Mouse (Mus musculus) monocyte, adult 5-6 weeks (primary cell): Measurements from ENCODE around the gene Ackr2. TPM values are rescaled to one million over a fixed set of nuclear protein-coding genes. Genes with fewer than 3 reads are reported as not detected.

ENCODE experiments used
- ATAC-seq: fragments of 153-309, 156-312 bp; replicated peaks from 2 replicates; pipeline ENCODE4 v1.8.0; 2017; ENCODE audit warnings: mild to moderate bottlenecking; ENCODE audit not compliant: low TSS enrichment, insufficient number of reproducible peaks, severe bottlenecking, poor library complexity, low FRiP score
- total RNA-seq: library from RNA; stranded (forward); fragments of 200-1000, 200-491, 200-594 nt; gene quantifications from 3 replicates; pipeline ENCODE4 v1.2.3, GENCODE M21; 2017

The Ackr2 gene
- total RNA-seq, 1 experiment from 2014 or later, result 0.29 TPM

DNA sequence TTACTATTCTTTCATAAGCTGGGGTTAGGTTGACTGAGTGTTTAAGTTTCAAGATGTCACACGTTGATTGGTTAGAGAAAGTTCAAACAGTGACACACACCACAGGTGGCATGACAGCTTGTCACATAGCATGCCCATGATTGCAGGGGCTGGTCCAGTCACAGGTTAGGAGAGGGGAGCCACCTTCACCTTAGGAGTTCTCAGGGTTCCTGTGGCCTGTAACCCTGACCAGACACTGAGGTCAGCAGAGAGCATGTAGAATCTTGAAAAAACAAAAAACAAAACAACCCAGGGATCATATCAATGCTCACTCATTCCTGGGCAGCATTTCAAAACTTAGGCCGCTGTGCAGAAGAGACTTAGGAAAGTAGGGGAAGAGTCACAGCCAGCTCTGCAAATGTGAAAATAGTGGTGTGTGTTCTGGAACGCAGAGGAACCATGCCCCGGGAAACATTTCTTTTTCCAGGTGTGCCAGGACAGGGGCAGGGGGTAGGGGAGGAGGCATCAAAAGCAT lies 8.2 kb upstream of the Ackr2 start:
- no peak for ATAC-seq

GRCm38 (mm10) chr9:121890441-121890941 lies 7.7 kb upstream of the Ackr2 start:
- ATAC-seq, result no peak

- ATAC-seq, result no peak
Measured at GRCm38 (mm10) chr9:121891301-121891700, 6.9 kb upstream of the Ackr2 start.

DNA sequence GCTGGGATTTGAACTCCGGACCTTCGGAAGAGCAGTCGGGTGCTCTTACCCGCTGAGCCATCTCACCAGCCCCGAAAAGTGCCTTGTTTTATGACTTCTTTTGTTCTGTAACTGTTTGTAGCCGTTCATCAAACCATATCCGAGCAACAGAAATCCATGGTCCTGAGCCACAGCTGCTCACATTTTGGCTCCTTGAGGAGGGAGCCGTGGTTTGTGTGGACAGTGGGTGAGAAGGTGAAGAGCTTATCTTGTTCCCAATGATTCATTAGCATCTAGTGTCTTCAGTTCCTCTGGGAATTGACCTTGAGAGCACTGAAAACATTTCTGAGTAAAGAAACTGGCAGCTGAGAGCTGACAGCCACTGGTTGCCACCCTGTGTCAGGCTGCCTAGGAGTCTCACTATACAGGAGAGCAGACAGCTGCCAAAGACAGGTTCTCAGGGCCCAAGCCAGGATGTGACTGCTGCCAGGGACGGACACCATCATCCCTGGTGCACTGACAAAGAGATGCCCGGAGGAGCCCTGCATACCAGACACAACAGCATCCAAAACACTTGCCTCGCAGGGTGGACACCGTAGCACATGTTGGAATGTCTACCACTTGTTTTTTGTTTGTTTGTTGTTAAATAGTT lies 6.0 kb upstream of the Ackr2 start:
- no peak for ATAC-seq

DNA sequence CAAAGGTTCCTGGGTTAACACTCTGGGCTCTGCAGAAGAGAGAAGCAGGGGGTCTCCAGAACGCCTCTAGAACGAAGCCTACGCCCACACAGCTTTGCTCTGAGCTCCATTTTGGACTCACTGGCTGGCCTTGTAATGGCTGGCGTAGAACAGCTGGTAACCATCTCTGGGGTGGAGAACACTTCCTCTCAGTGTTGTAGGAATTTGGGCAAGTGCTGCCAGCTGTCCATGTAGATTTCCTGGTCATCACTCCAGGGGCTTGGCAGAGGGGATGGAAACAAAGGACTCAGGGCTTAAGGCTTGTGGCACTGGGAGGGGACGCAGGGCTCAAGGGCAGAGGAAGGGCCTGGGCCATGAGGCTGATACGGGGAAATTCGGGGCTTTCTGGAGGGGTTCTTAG lies 3.7 kb upstream of the Ackr2 start:
- no peak for ATAC-seq

GRCm38 (mm10) chr9:121895392-121895993 lies 2.7 kb upstream of the Ackr2 start:
- ATAC-seq, result no peak

GRCm38 (mm10) chr9:121896820-121897219 lies 1.3 kb upstream of the Ackr2 start:
- ATAC-seq, result no peak

GRCm38 (mm10) chr9:121899306-121899705 lies 1.2 kb downstream of the Ackr2 start:
- no peak for ATAC-seq

GRCm38 (mm10) chr9:121900282-121900855 lies 2.2 kb downstream of the Ackr2 start:
- no peak for ATAC-seq

GRCm38 (mm10) chr9:121901710-121902700 lies 3.9 kb downstream of the Ackr2 start:
- ATAC-seq, result no peak

- ATAC-seq, result no peak
Measured at GRCm38 (mm10) chr9:121903476-121904305, 5.5 kb downstream of the Ackr2 start.

DNA sequence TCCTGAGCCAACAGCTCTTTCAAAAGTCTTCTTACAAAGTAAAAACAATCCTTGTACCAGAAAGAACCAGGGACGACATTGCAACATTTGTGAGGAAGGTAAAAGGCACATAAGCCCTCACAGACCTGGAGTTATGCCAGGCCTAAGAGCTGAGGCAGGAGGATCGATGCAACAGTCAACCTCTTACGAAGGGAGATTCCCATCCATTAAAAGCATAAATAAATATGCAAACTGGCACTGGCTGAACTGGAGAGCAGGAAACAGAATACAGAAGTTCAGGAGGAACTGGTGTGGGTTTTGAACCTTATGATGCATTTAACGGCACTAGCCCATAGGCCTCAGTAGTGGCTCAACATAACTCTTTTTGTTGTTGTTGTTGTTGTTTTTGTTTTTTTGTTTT lies 6.2 kb downstream of the Ackr2 start:
- no peak for ATAC-seq

GRCm38 (mm10) chr9:121904946-121905345 lies 6.8 kb downstream of the Ackr2 start:
- no peak for ATAC-seq

GRCm38 (mm10) chr9:121905556-121906185 lies 7.5 kb downstream of the Ackr2 start:
- no peak for ATAC-seq

DNA sequence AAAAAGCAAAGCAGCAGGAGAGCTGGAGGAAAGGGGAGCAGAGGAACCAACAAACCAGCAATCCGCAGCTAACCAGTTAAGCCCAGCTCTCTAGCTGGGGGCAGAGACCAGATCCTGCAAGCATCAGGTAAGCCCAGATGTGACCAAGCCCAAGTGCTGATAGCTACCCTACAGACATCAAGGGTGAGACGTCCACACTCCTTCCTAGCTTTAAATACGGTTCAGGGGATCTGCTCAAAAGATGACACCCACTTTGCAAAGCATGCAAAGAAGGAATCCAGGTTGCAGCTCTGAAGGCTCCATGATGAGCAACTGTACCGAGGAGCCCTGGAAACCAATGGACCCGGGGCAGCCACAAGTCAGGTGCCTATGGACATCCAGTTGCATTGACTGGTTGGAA lies 8.3 kb downstream of the Ackr2 start:
- no peak for ATAC-seq

GRCm38 (mm10) chr9:121907356-121908070 lies 9.4 kb downstream of the Ackr2 start:
- no peak for ATAC-seq

- no peak for ATAC-seq
Measured at GRCm38 (mm10) chr9:121908321-121908720, 10.2 kb downstream of the Ackr2 start.
